Mouse (Mus musculus): Measurements from ENCODE around the gene Pla2g4b.

DNA sequence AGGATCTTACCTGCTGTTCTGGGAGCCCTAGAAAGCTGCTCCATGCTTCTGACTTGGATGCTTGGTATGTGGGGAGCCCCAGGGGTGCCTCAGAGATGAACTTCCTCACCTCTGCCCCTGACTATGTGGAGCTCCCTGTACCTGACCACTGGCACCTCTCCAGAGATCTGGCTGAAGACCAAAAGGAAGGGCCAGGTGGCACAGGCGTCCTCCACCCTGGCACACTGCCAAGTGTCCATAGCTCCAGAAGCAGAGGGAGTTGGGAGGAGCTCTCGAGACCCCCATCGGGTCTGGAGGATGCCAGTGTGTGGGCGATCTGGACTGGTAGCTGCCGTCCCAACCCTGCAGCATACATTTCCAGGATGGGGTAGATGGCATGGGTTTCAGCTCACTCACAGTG lies 509 bp downstream of the Pla2g4b start:
- TF ChIP-seq CTCF (IDR thresholded peaks at IDR 0.05; ENCODE audit: low read depth) (no peak), EP300 (IDR thresholded peaks at IDR 0.05; ENCODE audit: low read depth) (no peak)

Data from liver, embryonic 14.5 days (tissue).